Mouse (Mus musculus): ENCODE data around the gene Ccnd3. TPM values are rescaled to one million over a fixed set of nuclear protein-coding genes. Genes with fewer than 3 reads are reported as not detected.

The Ccnd3 gene
- total and polyA plus RNA-seq, 2 experiments = 16.8 to 39.1 TPM

DNA sequence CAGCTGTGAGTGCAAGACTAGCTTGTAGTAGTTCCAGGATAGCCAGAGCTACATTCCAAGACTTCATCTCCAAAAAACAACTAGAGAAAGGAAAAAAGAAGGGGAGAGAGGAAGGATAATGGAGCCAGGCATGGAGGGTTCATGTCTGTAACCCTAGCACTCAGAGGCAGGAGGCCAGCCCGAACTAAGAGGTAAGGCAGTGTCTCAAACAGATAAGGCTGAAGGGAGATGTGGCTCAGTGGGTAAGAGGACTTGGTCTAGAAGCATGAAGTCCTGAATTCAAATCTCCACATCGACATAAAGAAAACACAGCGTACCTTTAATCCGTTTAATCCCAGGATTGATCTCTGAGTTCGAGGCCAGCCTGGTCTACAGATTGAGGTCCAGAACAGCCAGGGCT is 27.5 kb downstream of the Ccnd3 start:
- WGBS = 96% methylated on average over 5 of the region's 5 CpGs
- H3K79me2 ChIP-seq (ENCODE audit: control insufficient read depth, insufficient read depth, low read length) = no peaks in the 10 kb centered on the region
- no peaks in the 10 kb centered on the region for H3K27me3 ChIP-seq (ENCODE audit: control insufficient read depth, insufficient read depth, low read length)
- no peak overlapping the region for H3K9ac ChIP-seq (ENCODE audit: low read depth, low read length)
- no peak for DNase-seq (ENCODE audit: extremely low read depth, low read depth, low spot score)
- no peak overlapping the region for H3K4me3 ChIP-seq (ENCODE audit: insufficient read depth, low read depth, low read length)
- H3K27ac ChIP-seq (replicated peaks; ENCODE audit: insufficient read depth, low read depth, low read length) = no peak overlapping the region
- TF ChIP-seq CTCF (IDR thresholded peaks at IDR 0.05; ENCODE audit: low read depth, low read length) = no peak
- no peak for TF ChIP-seq POLR2A (IDR thresholded peaks at IDR 0.05; ENCODE audit: extremely low read depth, insufficient read depth, low read length)
- H3K36me3 ChIP-seq (ENCODE audit: control insufficient read depth, insufficient read depth, low read length) = no peaks in the 10 kb centered on the region
- H3K4me1 ChIP-seq (ENCODE audit: control insufficient read depth, insufficient read depth, low read length) = peaks cover 2% of the 10 kb centered on the region; the same call in 1 of the 2 replicates

DNA sequence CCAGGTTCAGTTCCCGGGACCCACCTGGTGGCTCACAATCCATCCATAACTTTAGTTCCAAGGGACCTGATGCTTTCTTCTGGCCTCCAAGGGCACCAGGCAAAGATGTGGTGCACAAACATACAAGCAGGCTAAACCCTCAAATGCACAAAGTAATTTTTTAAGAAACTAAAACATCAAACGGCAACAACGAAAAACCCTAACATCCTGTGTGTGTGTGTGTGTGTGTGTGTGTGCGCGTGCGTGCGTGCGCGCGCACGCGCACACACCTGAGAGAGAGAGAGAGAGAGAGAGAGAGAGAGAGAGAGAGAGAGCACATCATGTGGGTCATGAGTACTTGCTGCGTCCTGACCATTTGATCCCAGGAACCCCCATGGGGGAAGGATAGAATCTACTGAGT is 28.8 kb downstream of the Ccnd3 start:
- Histone ChIP-seq H3K79me2 (ENCODE audit: control insufficient read depth, insufficient read depth, low read length) (no peaks in the 10 kb centered on the region), H3K4me3 (ENCODE audit: insufficient read depth, low read depth, low read length) (no peak overlapping the region), H3K27me3 (ENCODE audit: control insufficient read depth, insufficient read depth, low read length) (no peaks in the 10 kb centered on the region), H3K9ac (ENCODE audit: low read depth, low read length) (no peak overlapping the region), H3K36me3 (ENCODE audit: control insufficient read depth, insufficient read depth, low read length) (no peaks in the 10 kb centered on the region), H3K27ac (replicated peaks; ENCODE audit: insufficient read depth, low read depth, low read length) (no peak overlapping the region), H3K4me1 (ENCODE audit: control insufficient read depth, insufficient read depth, low read length) (peaks cover 9% of the 10 kb centered on the region)
- 96% methylated on average over 13 of the region's 13 CpGs for WGBS
- TF ChIP-seq CTCF (IDR thresholded peaks at IDR 0.05; ENCODE audit: low read depth, low read length) (no peak), POLR2A (IDR thresholded peaks at IDR 0.05; ENCODE audit: extremely low read depth, insufficient read depth, low read length) (no peak)
- no peak for DNase-seq (ENCODE audit: extremely low read depth, low read depth, low spot score)

DNA sequence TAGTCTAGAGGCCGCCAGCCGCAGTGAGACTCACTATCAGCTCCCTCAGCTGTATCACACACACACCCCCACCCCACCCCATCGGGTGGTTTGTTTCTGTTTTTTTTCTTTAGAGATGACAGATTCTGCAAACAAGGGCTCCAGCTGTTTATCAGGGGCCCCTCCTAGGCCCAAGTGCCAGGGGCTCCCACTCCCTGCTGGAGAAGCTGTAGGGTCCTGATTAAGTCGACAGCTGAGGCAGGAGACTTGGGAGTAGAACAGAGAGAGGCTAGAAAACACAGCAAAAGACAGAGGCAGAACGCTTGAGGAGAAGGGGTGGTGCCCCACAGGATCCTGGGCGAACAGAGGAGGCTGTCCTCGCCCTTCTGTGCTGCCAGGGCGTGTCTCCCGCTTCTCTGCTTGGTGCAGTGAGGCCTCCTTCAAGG is 31.0 kb downstream of the Ccnd3 start:
- no peaks in the 10 kb centered on the region for H3K79me2 ChIP-seq (ENCODE audit: control insufficient read depth, insufficient read depth, low read length)
- peaks cover 7% of the 10 kb centered on the region for H3K4me1 ChIP-seq (ENCODE audit: control insufficient read depth, insufficient read depth, low read length)
- H3K4me3 ChIP-seq (ENCODE audit: insufficient read depth, low read depth, low read length) = no peak overlapping the region
- DNase-seq (ENCODE audit: extremely low read depth, low read depth, low spot score) = no peak
- TF ChIP-seq CTCF (IDR thresholded peaks at IDR 0.05; ENCODE audit: low read depth, low read length) (no peak), POLR2A (IDR thresholded peaks at IDR 0.05; ENCODE audit: extremely low read depth, insufficient read depth, low read length) (no peak)
- H3K27me3 ChIP-seq (ENCODE audit: control insufficient read depth, insufficient read depth, low read length) = no peaks in the 10 kb centered on the region
- H3K27ac ChIP-seq (replicated peaks; ENCODE audit: insufficient read depth, low read depth, low read length) = no peak overlapping the region
- H3K9ac ChIP-seq (ENCODE audit: low read depth, low read length) = no peak overlapping the region
- WGBS = 82% methylated on average over 9 of the region's 9 CpGs
- no peaks in the 10 kb centered on the region for H3K36me3 ChIP-seq (ENCODE audit: control insufficient read depth, insufficient read depth, low read length)

DNA sequence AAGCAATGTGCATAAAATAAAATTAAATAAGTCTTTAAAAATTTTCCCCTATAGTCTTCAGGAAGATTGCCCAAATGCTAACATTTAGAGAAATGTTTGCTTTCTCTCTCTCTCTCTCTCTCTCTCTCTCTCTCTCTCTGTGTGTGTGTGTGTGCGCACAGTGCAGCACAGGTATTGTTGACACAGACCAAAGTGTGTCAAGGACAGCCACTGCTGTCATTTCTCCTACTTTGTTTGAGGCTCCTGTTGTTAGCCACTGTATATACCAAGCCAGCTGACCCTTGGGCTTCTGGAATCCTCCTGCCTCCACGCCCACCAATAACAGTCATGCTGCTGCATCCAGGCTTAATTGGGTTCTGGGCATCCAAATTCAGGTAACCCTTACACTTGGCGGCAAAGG is 33.2 kb downstream of the Ccnd3 start:
- DNase-seq (ENCODE audit: extremely low read depth, low read depth, low spot score) = peak; percentile 77
- TF ChIP-seq CTCF (IDR thresholded peaks at IDR 0.05; ENCODE audit: low read depth, low read length) (no peak), POLR2A (IDR thresholded peaks at IDR 0.05; ENCODE audit: extremely low read depth, insufficient read depth, low read length) (no peak)
- H3K36me3 ChIP-seq (ENCODE audit: control insufficient read depth, insufficient read depth, low read length) = no peaks in the 10 kb centered on the region
- H3K27ac ChIP-seq (replicated peaks; ENCODE audit: insufficient read depth, low read depth, low read length) = no peak overlapping the region
- no peaks in the 10 kb centered on the region for H3K79me2 ChIP-seq (ENCODE audit: control insufficient read depth, insufficient read depth, low read length)
- WGBS = 29% methylated on average over 3 of the region's 3 CpGs
- no peak overlapping the region for H3K4me3 ChIP-seq (ENCODE audit: insufficient read depth, low read depth, low read length)
- peaks cover 7% of the 10 kb centered on the region for H3K4me1 ChIP-seq (ENCODE audit: control insufficient read depth, insufficient read depth, low read length)
- no peak overlapping the region for H3K9ac ChIP-seq (ENCODE audit: low read depth, low read length)
- no peaks in the 10 kb centered on the region for H3K27me3 ChIP-seq (ENCODE audit: control insufficient read depth, insufficient read depth, low read length)

DNA sequence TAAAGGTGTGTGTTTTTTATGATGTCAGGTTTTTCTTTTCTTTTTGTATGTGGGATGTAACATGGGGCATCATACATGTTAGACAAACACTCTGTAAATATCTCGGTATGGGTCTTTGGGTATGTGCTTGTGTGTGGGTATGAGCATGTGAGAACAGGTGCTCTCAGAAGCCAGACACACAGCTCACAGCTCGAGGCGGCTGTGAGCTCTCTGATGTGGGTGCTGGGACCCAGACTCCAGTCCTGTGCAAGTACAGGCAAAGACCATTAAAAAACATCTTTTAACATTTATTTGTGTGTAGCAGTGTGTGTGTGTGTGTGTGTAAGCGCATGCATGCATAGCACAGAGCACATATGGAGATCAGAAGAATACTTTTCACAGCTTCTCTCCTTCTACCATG is 34.3 kb downstream of the Ccnd3 start:
- no peak for DNase-seq (ENCODE audit: extremely low read depth, low read depth, low spot score)
- H3K27ac ChIP-seq (replicated peaks; ENCODE audit: insufficient read depth, low read depth, low read length) = no peak overlapping the region
- no peak for TF ChIP-seq CTCF (IDR thresholded peaks at IDR 0.05; ENCODE audit: low read depth, low read length)
- no peak for TF ChIP-seq POLR2A (IDR thresholded peaks at IDR 0.05; ENCODE audit: extremely low read depth, insufficient read depth, low read length)
- no peaks in the 10 kb centered on the region for H3K79me2 ChIP-seq (ENCODE audit: control insufficient read depth, insufficient read depth, low read length)
- no peak overlapping the region for H3K4me3 ChIP-seq (ENCODE audit: insufficient read depth, low read depth, low read length)
- 92% methylated on average over 4 of the region's 4 CpGs for WGBS
- H3K27me3 ChIP-seq (ENCODE audit: control insufficient read depth, insufficient read depth, low read length) = no peaks in the 10 kb centered on the region
- no peaks in the 10 kb centered on the region for H3K36me3 ChIP-seq (ENCODE audit: control insufficient read depth, insufficient read depth, low read length)
- H3K4me1 ChIP-seq (ENCODE audit: control insufficient read depth, insufficient read depth, low read length) = peaks cover 7% of the 10 kb centered on the region
- no peak overlapping the region for H3K9ac ChIP-seq (ENCODE audit: low read depth, low read length)

DNA sequence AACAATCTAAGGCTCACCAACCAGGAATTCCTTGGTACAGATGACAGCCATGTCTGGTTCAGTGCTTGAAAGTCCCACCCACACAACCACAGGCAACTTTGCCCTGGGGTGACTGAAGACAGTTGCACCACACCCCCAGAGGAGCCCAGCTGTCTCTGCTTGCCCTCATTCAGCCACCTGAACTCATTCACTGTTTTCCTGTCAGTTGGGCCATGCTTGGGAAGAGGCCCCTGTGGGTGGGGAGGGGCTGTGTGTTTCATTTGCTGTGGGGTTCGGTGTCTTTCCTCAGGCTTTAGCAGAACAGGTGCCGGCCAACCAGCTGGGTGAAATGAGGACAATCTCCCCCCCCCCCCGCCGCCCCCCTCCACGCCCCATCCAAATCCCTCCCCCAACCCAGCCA is 37.2 kb downstream of the Ccnd3 start:
- DNase-seq (ENCODE audit: extremely low read depth, low read depth, low spot score) = no peak
- no peak overlapping the region for H3K4me3 ChIP-seq (ENCODE audit: insufficient read depth, low read depth, low read length)
- H3K27me3 ChIP-seq (ENCODE audit: control insufficient read depth, insufficient read depth, low read length) = no peaks in the 10 kb centered on the region
- H3K9ac ChIP-seq (ENCODE audit: low read depth, low read length) = no peak overlapping the region
- WGBS = 75% methylated on average over 5 of the region's 5 CpGs
- TF ChIP-seq POLR2A (IDR thresholded peaks at IDR 0.05; ENCODE audit: extremely low read depth, insufficient read depth, low read length) (no peak), CTCF (IDR thresholded peaks at IDR 0.05; ENCODE audit: low read depth, low read length) (no peak)
- H3K27ac ChIP-seq (replicated peaks; ENCODE audit: insufficient read depth, low read depth, low read length) = no peak overlapping the region
- no peaks in the 10 kb centered on the region for H3K36me3 ChIP-seq (ENCODE audit: control insufficient read depth, insufficient read depth, low read length)
- H3K4me1 ChIP-seq (ENCODE audit: control insufficient read depth, insufficient read depth, low read length) = peaks cover 7% of the 10 kb centered on the region
- H3K79me2 ChIP-seq (ENCODE audit: control insufficient read depth, insufficient read depth, low read length) = no peaks in the 10 kb centered on the region
